Mouse (Mus musculus): ENCODE measurements at regions not wholly inside any gene's neighbourhood (a gene's known extent, or its start where the extent isn't known, plus 50 kb on each side); places are given as distances from the start of the nearest gene placed in this dataset.

- no peak for ATAC-seq (ENCODE audit: extremely low read depth, insufficient number of reproducible peaks, low FRiP score, low TSS enrichment)
- no peak overlapping the region for H3K9ac ChIP-seq
- H3K36me3 ChIP-seq: no peaks in the 10 kb centered on the region
- H3K27me3 ChIP-seq (replicated peaks): no peaks in the 10 kb centered on the region
- peak overlapping the region; percentile 32; the same call in 1 of the 2 replicates for H3K27ac ChIP-seq (replicated peaks)
- H3K4me1 ChIP-seq: peaks cover 36% of the 10 kb centered on the region
- no peak overlapping the region for H3K4me2 ChIP-seq
- WGBS: 36% methylated on average over 7 of the region's 7 CpGs
- no peaks in the 10 kb centered on the region for H3K9me3 ChIP-seq
- H3K4me3 ChIP-seq: no peak overlapping the region
These were observed 190.9 kb upstream of the Fat4 start for GRCm38 (mm10) chr3:38695836-38696235.

DNA sequence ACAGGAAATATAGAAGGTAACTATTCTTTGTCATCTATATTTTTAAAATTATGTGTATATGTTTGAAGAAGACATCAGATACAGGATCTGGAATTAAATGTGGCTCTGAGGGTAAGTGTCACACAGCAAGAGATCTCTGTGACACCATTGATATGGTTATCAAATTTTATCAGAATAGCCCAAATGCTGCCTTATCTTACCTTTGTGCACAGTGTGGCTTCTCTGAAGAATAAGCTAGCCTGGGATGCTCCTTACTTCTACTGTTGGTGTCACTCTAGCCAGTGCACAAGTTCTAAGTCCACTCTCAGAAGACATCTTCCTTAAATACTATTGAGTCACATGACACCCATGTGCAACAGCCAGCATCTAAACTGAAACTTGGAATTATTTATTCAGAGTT lies 194.0 kb upstream of the Fat4 start:
- no peak for ATAC-seq (ENCODE audit: extremely low read depth, insufficient number of reproducible peaks, low FRiP score, low TSS enrichment)
- peaks cover 7% of the 10 kb centered on the region for H3K9me3 ChIP-seq
- no peaks in the 10 kb centered on the region for H3K27me3 ChIP-seq (replicated peaks)
- H3K27ac ChIP-seq (replicated peaks): no peak overlapping the region
- H3K36me3 ChIP-seq: no peaks in the 10 kb centered on the region
- no peak overlapping the region for H3K9ac ChIP-seq
- H3K4me1 ChIP-seq: peaks cover 23% of the 10 kb centered on the region
- H3K4me3 ChIP-seq: no peak overlapping the region
- no peak overlapping the region for H3K4me2 ChIP-seq

GRCm38 (mm10) chr3:38684247-38684991 lies 199.8 kb upstream of the Ankrd50 start:
- H3K27me3 ChIP-seq (replicated peaks): no peaks in the 10 kb centered on the region
- peaks cover 7% of the 10 kb centered on the region for H3K9me3 ChIP-seq
- H3K36me3 ChIP-seq: no peaks in the 10 kb centered on the region
- ATAC-seq (ENCODE audit: extremely low read depth, insufficient number of reproducible peaks, low FRiP score, low TSS enrichment): no peak
- H3K4me2 ChIP-seq: no peak overlapping the region
- H3K27ac ChIP-seq (replicated peaks): no peak overlapping the region
- H3K9ac ChIP-seq: no peak overlapping the region
- WGBS: 82% methylated on average over 4 of the region's 4 CpGs
- no peak overlapping the region for H3K4me3 ChIP-seq
- no peaks in the 10 kb centered on the region for H3K4me1 ChIP-seq

DNA sequence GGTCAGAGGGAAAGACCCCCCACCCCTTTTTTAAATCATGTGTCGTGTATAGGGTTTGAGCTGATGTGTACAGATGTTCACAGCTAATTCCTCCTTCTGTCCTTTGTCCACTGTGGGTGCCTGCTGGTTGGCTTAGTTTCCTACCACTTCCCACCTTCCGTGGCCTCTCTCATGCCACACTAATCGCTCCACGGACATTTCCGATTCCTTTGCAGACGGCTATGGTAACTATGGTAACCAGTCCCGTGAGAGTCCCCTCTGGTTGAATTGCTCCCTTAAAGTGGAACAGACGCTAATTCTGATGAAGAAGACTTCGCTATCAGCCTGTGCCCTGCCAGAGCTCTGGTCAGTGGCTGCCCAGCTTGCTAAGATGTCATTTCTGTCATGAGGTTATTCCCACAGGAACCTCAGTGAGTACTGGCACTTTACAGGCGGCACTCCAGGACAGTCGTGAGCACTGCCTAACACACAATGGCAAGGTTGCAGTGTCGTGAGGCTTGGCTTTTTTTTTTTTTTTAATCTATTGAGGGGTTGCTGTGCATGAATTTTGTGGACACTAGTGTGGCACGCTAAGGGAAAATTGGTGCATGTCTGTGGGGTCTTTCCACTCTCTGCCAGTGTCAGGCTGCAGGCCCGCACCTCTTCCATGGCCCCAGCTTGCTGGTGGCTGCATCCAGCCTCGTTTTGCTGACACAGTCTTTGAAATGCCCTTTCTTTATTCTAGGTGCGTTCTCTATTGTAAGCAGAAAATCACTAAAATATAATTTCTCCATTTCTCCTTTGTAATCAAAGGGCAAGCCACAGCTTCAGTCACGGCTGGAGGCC lies 179.2 kb upstream of the Ankrd50 start:
- H3K9ac ChIP-seq: no peak overlapping the region
- 64% methylated on average over 17 of the region's 17 CpGs for WGBS
- no peak overlapping the region for H3K27ac ChIP-seq (replicated peaks)
- no peaks in the 10 kb centered on the region for H3K4me1 ChIP-seq
- H3K4me3 ChIP-seq: no peak overlapping the region
- H3K9me3 ChIP-seq: peaks cover 5% of the 10 kb centered on the region; the same call in 1 of the 2 replicates
- no peaks in the 10 kb centered on the region for H3K27me3 ChIP-seq (replicated peaks)
- H3K4me2 ChIP-seq: no peak overlapping the region
- no peak for ATAC-seq (ENCODE audit: extremely low read depth, insufficient number of reproducible peaks, low FRiP score, low TSS enrichment)
- H3K36me3 ChIP-seq: no peaks in the 10 kb centered on the region

DNA sequence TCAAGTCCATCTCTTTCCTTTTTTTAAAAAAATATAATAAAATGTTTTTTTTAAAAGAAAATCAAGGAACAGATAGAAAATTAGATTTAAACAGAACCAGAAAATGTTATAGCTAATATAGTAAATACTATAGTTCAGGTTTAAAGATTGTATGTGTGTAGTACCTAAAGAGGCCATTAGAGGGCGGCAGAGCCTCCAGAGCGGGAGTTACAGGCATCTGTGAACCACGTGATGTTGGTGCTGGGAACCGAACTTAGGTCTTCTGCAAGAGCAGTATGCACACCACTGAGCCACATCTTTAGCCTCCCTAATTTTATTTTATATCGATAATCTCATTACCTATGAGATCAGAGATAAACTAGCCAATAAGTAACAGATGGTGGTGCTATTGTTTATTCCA lies 178.4 kb upstream of the Ankrd50 start:
- peaks cover 5% of the 10 kb centered on the region; the same call in 1 of the 2 replicates for H3K9me3 ChIP-seq
- H3K9ac ChIP-seq: no peak overlapping the region
- ATAC-seq (ENCODE audit: extremely low read depth, insufficient number of reproducible peaks, low FRiP score, low TSS enrichment): no peak
- H3K36me3 ChIP-seq: no peaks in the 10 kb centered on the region
- no peak overlapping the region for H3K4me3 ChIP-seq
- no peak overlapping the region for H3K27ac ChIP-seq (replicated peaks)
- 60% methylated on average over 5 of the region's 5 CpGs for WGBS
- no peaks in the 10 kb centered on the region for H3K4me1 ChIP-seq
- no peak overlapping the region for H3K4me2 ChIP-seq
- H3K27me3 ChIP-seq (replicated peaks): no peaks in the 10 kb centered on the region

GRCm38 (mm10) chr3:38656790-38657189 lies 172.1 kb upstream of the Ankrd50 start:
- no peak overlapping the region for H3K4me3 ChIP-seq
- no peaks in the 10 kb centered on the region for H3K4me1 ChIP-seq
- H3K9me3 ChIP-seq: no peaks in the 10 kb centered on the region
- no peak overlapping the region for H3K9ac ChIP-seq
- 89% methylated on average over 1 of the region's 1 CpGs for WGBS
- H3K27me3 ChIP-seq (replicated peaks): no peaks in the 10 kb centered on the region
- H3K4me2 ChIP-seq: no peak overlapping the region
- H3K36me3 ChIP-seq: no peaks in the 10 kb centered on the region
- H3K27ac ChIP-seq (replicated peaks): no peak overlapping the region
- no peak for ATAC-seq (ENCODE audit: extremely low read depth, insufficient number of reproducible peaks, low FRiP score, low TSS enrichment)

DNA sequence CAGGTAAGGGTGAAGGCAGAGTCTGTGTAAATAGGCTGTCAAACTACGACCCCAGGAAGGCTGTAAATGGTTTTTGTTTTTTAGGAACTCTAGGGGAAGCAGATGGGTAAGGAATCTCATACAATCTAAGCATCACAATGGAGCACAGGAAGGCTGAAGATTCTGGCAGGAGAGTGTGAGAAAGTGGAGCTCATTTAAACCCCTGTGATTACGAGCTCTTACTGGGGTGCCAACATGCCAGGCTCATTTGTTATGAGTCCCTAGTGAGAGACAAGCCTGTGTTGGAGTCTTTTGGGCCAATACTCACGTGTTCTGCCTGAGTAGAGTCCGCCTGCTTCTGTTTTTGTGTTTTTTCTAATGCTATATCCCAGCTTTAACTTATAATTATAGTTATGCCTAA lies 169.3 kb upstream of the Ankrd50 start:
- no peak overlapping the region for H3K9ac ChIP-seq
- H3K27ac ChIP-seq (replicated peaks): no peak overlapping the region
- no peak overlapping the region for H3K4me3 ChIP-seq
- no peaks in the 10 kb centered on the region for H3K27me3 ChIP-seq (replicated peaks)
- no peak for ATAC-seq (ENCODE audit: extremely low read depth, insufficient number of reproducible peaks, low FRiP score, low TSS enrichment)
- WGBS: 65% methylated on average over 4 of the region's 4 CpGs
- H3K4me1 ChIP-seq: no peaks in the 10 kb centered on the region
- no peak overlapping the region for H3K4me2 ChIP-seq
- H3K9me3 ChIP-seq: no peaks in the 10 kb centered on the region
- H3K36me3 ChIP-seq: no peaks in the 10 kb centered on the region

DNA sequence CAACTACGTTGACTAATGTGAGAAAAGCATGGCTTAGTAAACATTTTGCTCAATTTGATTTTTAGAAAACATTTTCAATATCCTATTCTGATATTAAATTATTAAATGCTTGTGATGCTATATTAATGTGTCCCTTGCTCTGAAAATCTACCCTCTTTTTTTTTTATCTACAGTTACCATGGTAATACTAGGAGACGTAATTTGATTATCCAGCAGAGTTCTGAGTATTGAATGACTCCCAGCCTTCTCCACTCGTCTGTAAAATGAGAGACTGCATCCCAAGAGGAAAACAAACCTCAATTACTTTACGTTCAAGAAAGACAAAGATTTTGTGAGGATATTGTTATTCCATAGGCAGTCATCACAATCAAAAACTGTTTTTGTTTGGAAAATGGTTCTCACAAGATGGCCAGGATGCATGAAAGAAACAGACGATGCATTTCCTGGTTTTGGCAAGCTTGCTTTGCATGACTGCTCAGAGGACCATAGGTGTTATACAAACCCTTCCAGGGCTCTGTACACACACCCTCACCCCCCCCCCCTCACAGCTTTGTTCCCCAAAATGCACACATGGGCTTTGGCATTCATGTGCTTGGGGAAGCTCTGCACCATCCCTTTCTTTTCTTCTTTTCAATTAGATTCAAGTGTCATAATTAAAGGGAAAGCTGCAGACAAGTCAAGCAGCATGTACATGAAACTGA lies 168.5 kb upstream of the Ankrd50 start:
- H3K9ac ChIP-seq: no peak overlapping the region
- 65% methylated on average over 5 of the region's 5 CpGs for WGBS
- no peaks in the 10 kb centered on the region for H3K9me3 ChIP-seq
- H3K27ac ChIP-seq (replicated peaks): no peak overlapping the region
- no peak for ATAC-seq (ENCODE audit: extremely low read depth, insufficient number of reproducible peaks, low FRiP score, low TSS enrichment)
- no peaks in the 10 kb centered on the region for H3K4me1 ChIP-seq
- no peak overlapping the region for H3K4me3 ChIP-seq
- H3K27me3 ChIP-seq (replicated peaks): no peaks in the 10 kb centered on the region
- H3K36me3 ChIP-seq: no peaks in the 10 kb centered on the region
- no peak overlapping the region for H3K4me2 ChIP-seq

- Histone ChIP-seq H3K4me1 (no peaks in the 10 kb centered on the region), H3K4me2 (no peak overlapping the region), H3K9me3 (no peaks in the 10 kb centered on the region), H3K4me3 (no peak overlapping the region), H3K27ac (replicated peaks) (no peak overlapping the region), H3K27me3 (replicated peaks) (no peaks in the 10 kb centered on the region), H3K36me3 (no peaks in the 10 kb centered on the region), H3K9ac (no peak overlapping the region)
- no peak for ATAC-seq (ENCODE audit: extremely low read depth, insufficient number of reproducible peaks, low FRiP score, low TSS enrichment)
- 45% methylated on average over 4 of the region's 4 CpGs for WGBS
These were observed 165.5 kb upstream of the Ankrd50 start for GRCm38 (mm10) chr3:38650176-38650575.

GRCm38 (mm10) chr3:38648633-38649032 lies 164.0 kb upstream of the Ankrd50 start:
- Histone ChIP-seq H3K4me1 (no peaks in the 10 kb centered on the region), H3K9me3 (no peaks in the 10 kb centered on the region), H3K27me3 (replicated peaks) (no peaks in the 10 kb centered on the region), H3K4me2 (no peak overlapping the region), H3K9ac (no peak overlapping the region), H3K36me3 (no peaks in the 10 kb centered on the region), H3K4me3 (no peak overlapping the region), H3K27ac (replicated peaks) (no peak overlapping the region)
- ATAC-seq (ENCODE audit: extremely low read depth, insufficient number of reproducible peaks, low FRiP score, low TSS enrichment): no peak
- WGBS: 63% methylated on average over 4 of the region's 4 CpGs

GRCm38 (mm10) chr3:38647737-38648330 lies 163.2 kb upstream of the Ankrd50 start:
- Histone ChIP-seq H3K4me2 (no peak overlapping the region), H3K36me3 (no peaks in the 10 kb centered on the region), H3K4me1 (no peaks in the 10 kb centered on the region), H3K9me3 (no peaks in the 10 kb centered on the region), H3K27me3 (replicated peaks) (no peaks in the 10 kb centered on the region), H3K4me3 (no peak overlapping the region), H3K9ac (no peak overlapping the region), H3K27ac (replicated peaks) (no peak overlapping the region)
- no peak for ATAC-seq (ENCODE audit: extremely low read depth, insufficient number of reproducible peaks, low FRiP score, low TSS enrichment)
- 70% methylated on average over 7 of the region's 7 CpGs for WGBS
